Mouse (Mus musculus) heart, postnatal 14 days (tissue): Measurements from ENCODE around the gene Zfp655. TPM values are rescaled to one million over a fixed set of nuclear protein-coding genes. Genes with fewer than 3 reads are reported as not detected.

Experiments
- total RNA-seq, 2 experiments: library from RNA; stranded (reverse); gene quantifications; 2 replicates each; pipeline ENCODE4 v1.2.3; 2021

Gene Zfp655
- total RNA-seq, 2 experiments from 2014 or later = 28.3 to 31.9 TPM

Other genes starting within 250 kb of the Zfp655 start
- not detected for gene Gm4871, start 199.0 kb upstream of the Zfp655 start, total RNA-seq
- not detected for gene 1700018F24Rik, start 188.7 kb upstream of the Zfp655 start, total RNA-seq
- gene Arpc1a, start 147.9 kb upstream of the Zfp655 start, total RNA-seq = 10 to 100 TPM; 63.3 to 67.2 TPM
- not detected for gene Kpna7, start 147.7 kb upstream of the Zfp655 start, total RNA-seq
- gene Arpc1b, start 117.5 kb upstream of the Zfp655 start, total RNA-seq = 100 to 1,000 TPM in 1 of 2 experiments, 10 to 100 TPM in 1; 97.2 to 113 TPM
- 10 to 100 TPM; 41.6 to 42.6 TPM for gene Pdap1, start 91.5 kb upstream of the Zfp655 start, total RNA-seq
- 10 to 100 TPM; 59.5 to 73.7 TPM for gene Bud31, start 91.4 kb upstream of the Zfp655 start, total RNA-seq
- gene Ptcd1, start 64.6 kb upstream of the Zfp655 start, total RNA-seq = 10 to 100 TPM; 27.1 to 27.8 TPM
- gene Cpsf4, start 64.5 kb upstream of the Zfp655 start, total RNA-seq = 10 to 100 TPM; 10.3 to 12.4 TPM
- 100 to 1,000 TPM; 871 to 935 TPM for gene Atp5j2, start 39.7 kb upstream of the Zfp655 start, total RNA-seq
- gene Zkscan14, start 29.8 kb upstream of the Zfp655 start, total RNA-seq = 1 to 10 TPM; 6.3 to 6.6 TPM
- 10 to 100 TPM in 1 of 2 experiments, 1 to 10 TPM in 1; 9.9 to 10.0 TPM for gene Zkscan5, start 27.2 kb upstream of the Zfp655 start, total RNA-seq
- gene Zscan25, start 48.8 kb downstream of the Zfp655 start, total RNA-seq = 10 to 100 TPM; 11.0 to 13.9 TPM
- gene Cyp3a57, start 113.6 kb downstream of the Zfp655 start, total RNA-seq = not detected
- not detected for gene Cyp3a16, start 238.0 kb downstream of the Zfp655 start, total RNA-seq